Mouse (Mus musculus): ENCODE results near the gene Serf2. TPM values are rescaled to one million over a fixed set of nuclear protein-coding genes. Genes with fewer than 3 reads are reported as not detected.
A peak's percentile ranks its signal among the peaks of the same experiment; 100 is the strongest.

Gene Serf2
- total RNA-seq (2014; fragmentation: Nextera tagmentation) (408 and 415 TPM in 2 replicates), total RNA-seq (2017) (367 and 469 TPM in 2 replicates)

GRCm38 (mm10) chr2:121448739-121449535, at the start of gene Serf2:
Serf2 (plus strand) TSS chr2:121449195.
- peak; percentile 95 for ATAC-seq (replicated peaks; ENCODE audit: low FRiP score, low TSS enrichment, poor library complexity, severe bottlenecking)

- ATAC-seq (replicated peaks; ENCODE audit: low FRiP score, low TSS enrichment, poor library complexity, severe bottlenecking), result no peak
Measured at GRCm38 (mm10) chr2:121403296-121403695, 45.7 kb upstream of the Serf2 start.

- ATAC-seq (replicated peaks; ENCODE audit: low FRiP score, low TSS enrichment, poor library complexity, severe bottlenecking), result peak; percentile 62
Measured at GRCm38 (mm10) chr2:121408160-121408559, 40.8 kb upstream of the Serf2 start.

- ATAC-seq (replicated peaks; ENCODE audit: low FRiP score, low TSS enrichment, poor library complexity, severe bottlenecking), result peak; percentile 39
Measured at GRCm38 (mm10) chr2:121412843-121413386, 36.1 kb upstream of the Serf2 start.

GRCm38 (mm10) chr2:121413387-121414042, 35.5 kb upstream of the Serf2 start, which contains the start of the genes Pdia3 and Catsper2:
Pdia3 (plus strand) TSS chr2:121413775.
Catsper2 (minus strand) TSS chr2:121413792.
- ATAC-seq (replicated peaks; ENCODE audit: low FRiP score, low TSS enrichment, poor library complexity, severe bottlenecking), result peak; percentile 88

GRCm38 (mm10) chr2:121414139-121414685, 34.8 kb upstream of the Serf2 start:
- peak; percentile 29; the same call in 1 of the 2 replicates for ATAC-seq (replicated peaks; ENCODE audit: low FRiP score, low TSS enrichment, poor library complexity, severe bottlenecking)

- ATAC-seq (replicated peaks; ENCODE audit: low FRiP score, low TSS enrichment, poor library complexity, severe bottlenecking), result no peak
Measured at GRCm38 (mm10) chr2:121415103-121415502, 33.9 kb upstream of the Serf2 start.

- ATAC-seq (replicated peaks; ENCODE audit: low FRiP score, low TSS enrichment, poor library complexity, severe bottlenecking), result no peak
Measured at GRCm38 (mm10) chr2:121415591-121415990, 33.4 kb upstream of the Serf2 start.

- ATAC-seq (replicated peaks; ENCODE audit: low FRiP score, low TSS enrichment, poor library complexity, severe bottlenecking), result no peak
Measured at GRCm38 (mm10) chr2:121416356-121416755, 32.6 kb upstream of the Serf2 start.

- ATAC-seq (replicated peaks; ENCODE audit: low FRiP score, low TSS enrichment, poor library complexity, severe bottlenecking), result no peak
Measured at GRCm38 (mm10) chr2:121418476-121418875, 30.5 kb upstream of the Serf2 start.

- no peak for ATAC-seq (replicated peaks; ENCODE audit: low FRiP score, low TSS enrichment, poor library complexity, severe bottlenecking)
Measured at GRCm38 (mm10) chr2:121423166-121423565, 25.8 kb upstream of the Serf2 start.

- no peak for ATAC-seq (replicated peaks; ENCODE audit: low FRiP score, low TSS enrichment, poor library complexity, severe bottlenecking)
Measured at GRCm38 (mm10) chr2:121425890-121426289, 23.1 kb upstream of the Serf2 start.

GRCm38 (mm10) chr2:121434854-121435253, 14.1 kb upstream of the Serf2 start:
- peak; percentile 61; the same call in 1 of the 2 replicates for ATAC-seq (replicated peaks; ENCODE audit: low FRiP score, low TSS enrichment, poor library complexity, severe bottlenecking)

GRCm38 (mm10) chr2:121439746-121440145, 9.2 kb upstream of the Serf2 start:
- ATAC-seq (replicated peaks; ENCODE audit: low FRiP score, low TSS enrichment, poor library complexity, severe bottlenecking), result no peak

GRCm38 (mm10) chr2:121440834-121441605, 8.0 kb upstream of the Serf2 start:
- ATAC-seq (replicated peaks; ENCODE audit: low FRiP score, low TSS enrichment, poor library complexity, severe bottlenecking), result no peak

- no peak for ATAC-seq (replicated peaks; ENCODE audit: low FRiP score, low TSS enrichment, poor library complexity, severe bottlenecking)
Measured at GRCm38 (mm10) chr2:121441800-121442199, 7.2 kb upstream of the Serf2 start.

GRCm38 (mm10) chr2:121442259-121443067, 6.5 kb upstream of the Serf2 start:
- peak; percentile 85 for ATAC-seq (replicated peaks; ENCODE audit: low FRiP score, low TSS enrichment, poor library complexity, severe bottlenecking)

- 0 out of 2 replicates have a peak, but pooled peaks have one; percentile 12 for ATAC-seq (replicated peaks; ENCODE audit: low FRiP score, low TSS enrichment, poor library complexity, severe bottlenecking)
Measured at GRCm38 (mm10) chr2:121443068-121443349, 6.0 kb upstream of the Serf2 start.

GRCm38 (mm10) chr2:121444178-121444577, 4.8 kb upstream of the Serf2 start, which contains the start of gene Ell3:
Ell3 (minus strand) TSS chr2:121444278.
- ATAC-seq (replicated peaks; ENCODE audit: low FRiP score, low TSS enrichment, poor library complexity, severe bottlenecking), result no peak

Measured in megakaryocyte-erythroid progenitor cell, adult 5-6 weeks (primary cell).